Mouse (Mus musculus) G1E (cell line): ENCODE measurements around the gene Mtss1l. TPM values are rescaled to one million over a fixed set of nuclear protein-coding genes. Genes with fewer than 3 reads are reported as not detected.

Experiments
- ATAC-seq: 2 replicates; pipeline ENCODE4 v1.8.0; 2016; ENCODE audit warnings: mild to moderate bottlenecking; ENCODE audit not compliant: insufficient number of reproducible peaks, poor library complexity, low FRiP score, severe bottlenecking; ENCODE audit errors: extremely low read depth
- DNase-seq: peaks from one replicate; pipeline ENCODE4 v3.0.0; 2012; ENCODE audit warnings: low spot score
- H3K27me3 ChIP-seq: 2 replicates; pipeline ENCODE4 v1.6.1; 2012; ENCODE audit warnings: mild to moderate bottlenecking, low read length, inconsistent platforms; ENCODE audit not compliant: insufficient read depth
- H3K36me3 ChIP-seq: replicated peaks from 2 replicates; pipeline ENCODE3; 2012; ENCODE audit warnings: mild to moderate bottlenecking, inconsistent platforms
- H3K4me1 ChIP-seq: 2 replicates; pipeline ENCODE4 v1.6.1; 2012; ENCODE audit warnings: low read depth, low read length, inconsistent platforms, mixed read lengths; ENCODE audit not compliant: insufficient read depth
- H3K4me3 ChIP-seq: 2 replicates; pipeline ENCODE4 v1.5.1; 2012; ENCODE audit warnings: low read depth, mild to moderate bottlenecking, inconsistent platforms, low read length, moderate library complexity, mixed read lengths
- H3K9me3 ChIP-seq: replicated peaks from 2 replicates; pipeline ENCODE4 v1.6.1; 2012; ENCODE audit warnings: inconsistent platforms
- CTCF ChIP-seq: IDR thresholded peaks from 2 replicates; pipeline ENCODE4 v1.5.1; 2012; ENCODE audit warnings: low read depth, low read length, inconsistent platforms, mixed read lengths
- GATA1 ChIP-seq: IDR thresholded peaks from 2 replicates; pipeline ENCODE4 v1.6.1; 2012; ENCODE audit warnings: borderline replicate concordance, low read length, inconsistent platforms, mixed read lengths
- GATA2 ChIP-seq: IDR thresholded peaks from 2 replicates; pipeline ENCODE4 v1.6.1; 2012; ENCODE audit warnings: low read depth, low read length, inconsistent platforms, borderline replicate concordance
- POLR2AphosphoS5 ChIP-seq: IDR thresholded peaks from 2 replicates; pipeline ENCODE4 v1.6.1; 2012; ENCODE audit warnings: low read depth, low read length, inconsistent platforms; ENCODE audit not compliant: insufficient replicate concordance
- TAL1 ChIP-seq: conservative IDR thresholded peaks from 2 replicates; pipeline ENCODE4 v1.6.1; 2012; ENCODE audit warnings: low read depth, low read length, inconsistent platforms, mixed read lengths
- polyA plus RNA-seq: library from polyadenylated mRNA; stranded (reverse); fragments of >175 nt; gene quantifications from 2 replicates; pipeline ENCODE4 v1.2.3, GENCODE M21; 2012
- total RNA-seq, 2 experiments: library from RNA; stranded (forward) in 1 of 2; stranded (reverse) in 1 of 2; fragments of 200-1000 nt in 1 of 2; fragments of >200 nt in 1 of 2; fragmentation: Nextera tagmentation in 1 of 2; gene quantifications; 2 replicates each; pipeline ENCODE4 v1.2.3; 2014 to 2017

Gene Mtss1l
- total and polyA plus RNA-seq, 3 experiments, result 0.15 to 0.33 TPM; not detected in 1

GRCm38 (mm10) chr8:110697571-110697970 is 23.7 kb upstream of the Mtss1l start:
- ATAC-seq (no peak), DNase-seq (no peak)
- Histone ChIP-seq H3K4me1 (no peaks in the 10 kb centered on the region), H3K27me3 (no peaks in the 10 kb centered on the region), H3K9me3 (no peaks in the 10 kb centered on the region), H3K36me3 (peaks cover 100% of the 10 kb centered on the region), H3K4me3 (no peak overlapping the region)
- no peak for TF ChIP-seq TAL1
- no peak for TF ChIP-seq POLR2AphosphoS5
- TF ChIP-seq GATA1, result no peak
- no peak for TF ChIP-seq GATA2
- TF ChIP-seq CTCF, result no peak

GRCm38 (mm10) chr8:110698098-110698497 is 23.2 kb upstream of the Mtss1l start:
- Histone ChIP-seq H3K36me3 (peaks cover 100% of the 10 kb centered on the region), H3K4me1 (no peaks in the 10 kb centered on the region), H3K27me3 (no peaks in the 10 kb centered on the region), H3K9me3 (no peaks in the 10 kb centered on the region), H3K4me3 (no peak overlapping the region)
- no peak for TF ChIP-seq TAL1
- TF ChIP-seq CTCF, result no peak
- no peak for TF ChIP-seq GATA1
- TF ChIP-seq POLR2AphosphoS5, result no peak
- no peak for TF ChIP-seq GATA2
- DNase-seq, result no peak
- no peak for ATAC-seq

DNA sequence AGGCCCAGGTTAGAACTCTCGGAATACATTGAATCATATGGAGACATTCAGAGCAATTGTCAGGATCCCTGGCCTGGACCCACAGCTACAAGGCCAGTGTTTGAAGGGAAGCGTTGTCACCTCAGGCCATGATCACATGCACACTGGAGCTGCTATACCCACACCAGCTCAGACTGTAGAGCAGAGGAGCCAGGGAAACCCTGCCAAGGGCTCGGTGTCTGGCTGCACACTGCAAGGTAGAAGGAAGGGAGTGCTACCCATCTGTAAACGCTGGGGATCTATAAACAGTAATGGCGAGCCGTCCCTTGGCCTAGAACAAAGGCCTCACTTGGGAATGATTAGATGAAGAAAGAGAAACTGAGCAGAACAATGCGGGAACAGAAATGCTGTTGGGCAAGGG is 21.8 kb upstream of the Mtss1l start:
- TF ChIP-seq CTCF (no peak), TAL1 (no peak), GATA2 (no peak), POLR2AphosphoS5 (no peak), GATA1 (no peak)
- DNase-seq (no peak), ATAC-seq (no peak)
- Histone ChIP-seq H3K4me1 (no peaks in the 10 kb centered on the region), H3K9me3 (no peaks in the 10 kb centered on the region), H3K36me3 (peaks cover 100% of the 10 kb centered on the region), H3K4me3 (no peak overlapping the region), H3K27me3 (no peaks in the 10 kb centered on the region)

DNA sequence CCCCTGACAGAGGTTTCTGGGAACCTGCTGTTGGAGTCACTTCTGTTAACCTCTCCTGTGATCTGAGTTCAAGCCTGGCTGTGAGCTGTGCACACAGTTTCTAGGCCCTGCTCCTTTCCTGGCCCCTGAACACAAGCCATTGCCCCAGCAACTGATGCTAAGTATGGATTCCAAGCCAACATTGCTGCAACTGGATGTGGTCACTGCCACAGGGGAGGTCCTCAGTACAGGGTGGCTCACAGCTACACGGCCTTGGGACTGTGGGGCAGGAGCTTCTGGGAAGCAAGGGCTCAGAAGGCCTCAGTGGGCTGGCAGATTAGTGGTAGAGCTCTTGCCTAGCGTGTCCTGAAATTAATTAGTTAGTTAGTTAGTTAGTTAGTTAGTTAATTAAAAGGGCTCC is 20.7 kb upstream of the Mtss1l start:
- Histone ChIP-seq H3K9me3 (no peaks in the 10 kb centered on the region), H3K4me3 (no peak overlapping the region), H3K27me3 (no peaks in the 10 kb centered on the region), H3K4me1 (no peaks in the 10 kb centered on the region), H3K36me3 (peaks cover 100% of the 10 kb centered on the region)
- DNase-seq (no peak), ATAC-seq (no peak)
- TF ChIP-seq CTCF, result no peak
- no peak for TF ChIP-seq GATA2
- no peak for TF ChIP-seq POLR2AphosphoS5
- no peak for TF ChIP-seq TAL1
- no peak for TF ChIP-seq GATA1

GRCm38 (mm10) chr8:110702636-110703459 is 18.4 kb upstream of the Mtss1l start:
- no peak for DNase-seq
- no peaks in the 10 kb centered on the region for H3K4me1 ChIP-seq
- H3K36me3 ChIP-seq, result peaks cover 99% of the 10 kb centered on the region
- ATAC-seq, result no peak
- H3K27me3 ChIP-seq, result no peaks in the 10 kb centered on the region
- no peaks in the 10 kb centered on the region for H3K9me3 ChIP-seq
- no peak overlapping the region for H3K4me3 ChIP-seq
- TF ChIP-seq POLR2AphosphoS5, result no peak
- no peak for TF ChIP-seq GATA1
- TF ChIP-seq GATA2, result no peak
- TF ChIP-seq TAL1, result no peak
- no peak for TF ChIP-seq CTCF

DNA sequence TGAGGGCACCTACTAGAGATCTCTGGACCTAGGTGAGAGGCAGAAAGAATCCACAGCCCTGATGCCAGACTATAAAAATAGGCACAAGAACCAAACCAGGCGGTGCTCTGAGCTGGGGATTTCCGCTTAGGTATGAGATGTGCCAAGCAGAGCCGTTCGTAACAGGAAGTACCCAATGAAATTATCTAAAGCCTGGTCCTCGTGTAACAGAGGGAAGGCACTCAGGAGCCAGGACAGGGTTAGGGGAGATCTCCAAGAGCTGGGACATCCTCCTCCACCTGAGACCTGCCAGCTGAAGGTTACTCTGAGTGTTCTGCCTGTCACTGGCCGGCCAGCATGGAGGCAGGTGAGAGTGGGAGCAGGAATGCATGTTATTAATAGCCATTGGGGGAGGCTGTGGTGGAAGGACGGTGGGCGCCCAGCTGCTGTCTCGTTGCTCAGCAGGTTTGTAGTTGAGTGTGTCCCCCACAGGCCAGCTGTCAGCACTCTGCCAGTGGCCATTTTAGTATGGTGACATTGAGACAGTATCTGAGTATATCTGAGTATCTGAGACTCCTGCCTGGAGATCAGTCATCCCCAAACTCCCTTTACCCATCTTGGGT is 17.7 kb upstream of the Mtss1l start:
- H3K27me3 ChIP-seq, result no peaks in the 10 kb centered on the region
- no peak for ATAC-seq
- no peaks in the 10 kb centered on the region for H3K4me1 ChIP-seq
- no peak for DNase-seq
- peaks cover 99% of the 10 kb centered on the region for H3K36me3 ChIP-seq
- no peaks in the 10 kb centered on the region for H3K9me3 ChIP-seq
- TF ChIP-seq GATA1, result no peak
- TF ChIP-seq CTCF, result no peak
- TF ChIP-seq POLR2AphosphoS5, result no peak
- H3K4me3 ChIP-seq, result no peak overlapping the region
